Mouse (Mus musculus): Measurements from ENCODE around the gene Tmem268.

DNA sequence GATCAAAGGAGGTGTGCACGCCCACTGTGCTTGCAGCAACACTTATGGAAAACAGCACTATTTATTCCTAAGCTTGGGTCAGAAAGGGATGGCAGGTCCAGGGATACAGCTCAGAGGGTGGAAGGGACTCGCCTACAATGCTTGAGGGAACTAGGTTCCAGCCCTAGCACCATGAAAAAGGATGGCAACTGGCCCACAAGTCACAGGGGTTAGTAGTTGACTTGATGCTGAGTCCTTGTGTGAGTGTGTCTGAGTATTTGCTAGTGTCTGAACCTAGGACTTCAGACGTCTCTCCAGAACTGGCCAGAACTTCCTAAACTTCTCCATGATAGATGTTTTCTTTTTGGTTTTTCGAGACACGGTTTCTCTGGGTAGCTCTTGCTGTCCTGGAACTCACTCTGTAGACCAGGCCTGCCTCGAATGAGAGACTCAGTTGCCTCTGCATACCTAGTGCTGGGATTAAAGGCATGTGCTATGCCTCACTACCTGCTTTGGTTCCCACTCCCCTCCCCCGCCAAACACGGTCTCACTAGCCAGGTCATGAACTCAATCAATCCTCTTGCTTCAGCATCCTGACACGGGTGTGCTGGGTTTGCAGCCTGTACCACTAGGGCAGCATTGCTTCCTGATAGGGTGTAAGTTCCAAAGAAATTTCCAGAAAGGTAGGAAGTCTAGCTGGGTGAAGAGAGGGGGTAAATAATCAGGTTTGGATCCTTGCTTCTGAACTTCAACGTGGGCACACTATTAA, 14.7 kb upstream of the Tmem268 start:
- TF ChIP-seq CTCF (IDR thresholded peaks at IDR 0.05; ENCODE audit: extremely low read depth, insufficient read depth, insufficient read length, insufficient replicate concordance) (no peak), POLR2A (IDR thresholded peaks at IDR 0.05; ENCODE audit: low read depth, low read length) (no peak)
